8 mouse cellular contexts compared by ENCODE assay signal in the genomic region with DNA sequence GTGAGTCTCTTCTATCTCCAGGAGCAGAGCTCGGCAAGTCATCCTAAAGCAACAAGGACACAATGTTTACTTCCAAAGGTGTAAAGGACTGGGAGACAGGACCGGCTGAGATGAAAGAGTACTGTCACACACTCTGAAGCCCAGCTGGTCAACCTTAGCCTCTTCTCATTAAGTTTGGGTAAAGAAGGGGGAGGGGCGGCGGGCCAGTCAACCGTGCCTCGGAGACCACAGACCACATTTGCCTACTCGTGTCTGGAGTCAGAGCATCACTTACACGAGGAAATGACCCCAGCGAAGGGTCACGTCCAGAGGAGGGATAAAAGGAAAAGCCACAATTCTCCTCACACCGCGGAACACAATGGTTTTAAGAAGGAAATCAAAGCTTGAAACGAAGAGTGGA. TPM values are rescaled to one million over a fixed set of nuclear protein-coding genes. Genes with fewer than 3 reads are reported as not detected.
DNase-seq lines count a peak whose midpoint lies in the region; ATAC-seq and TF ChIP-seq lines count a peak whose summit lies in the region.

No protein-coding gene starts in this region.

- no peak overlapping the region for H3K27ac ChIP-seq in forebrain, postnatal 0 days (ENCODE audit: low read depth, low read length)
- H3K27ac ChIP-seq in lung, postnatal 0 days (ENCODE audit: low read length): peak overlapping the region; percentile 83

- TF ChIP-seq EP300 in lung, postnatal 0 days (IDR thresholded peaks at IDR 0.05): no peak

- H3K4me2 ChIP-seq in forebrain, postnatal 0 days (ENCODE audit: low read depth): peak overlapping the region; percentile 72
- peak overlapping the region; percentile 94 for H3K4me2 ChIP-seq in lung, postnatal 0 days (replicated peaks; ENCODE audit: low read depth, low read length)

- WGBS in forebrain, postnatal 0 days: under 1% methylated on average over 13 of the region's 13 CpGs
- WGBS in lung, postnatal 0 days: 2% methylated on average over 13 of the region's 13 CpGs

- 0 out of 2 replicates have a peak, but pooled peaks cover 7% of the 10 kb centered on the region for H3K4me1 ChIP-seq in forebrain, postnatal 0 days (ENCODE audit: insufficient read depth)
- H3K4me1 ChIP-seq in lung, postnatal 0 days (ENCODE audit: insufficient read depth, low read depth, low read length): peaks cover 14% of the 10 kb centered on the region; the same call in 1 of the 2 replicates

- no peaks in the 10 kb centered on the region for H3K27me3 ChIP-seq in forebrain, postnatal 0 days (ENCODE audit: insufficient read depth, low read length)
- no peaks in the 10 kb centered on the region for H3K27me3 ChIP-seq in lung, postnatal 0 days (replicated peaks; ENCODE audit: insufficient read depth, low read length)

- ATAC-seq in forebrain, postnatal 0 days: no peak
- no peak for ATAC-seq in lung, postnatal 0 days
- ATAC-seq in megakaryocyte-erythroid progenitor cell, adult 5-6 weeks (replicated peaks; ENCODE audit: low FRiP score, low TSS enrichment, poor library complexity, severe bottlenecking): no peak

- H3K4me3 ChIP-seq in forebrain, postnatal 0 days (ENCODE audit: low read depth, low read length): peak overlapping the region; percentile 85
- H3K4me3 ChIP-seq in lung, postnatal 0 days (ENCODE audit: low read depth, low read length): peak overlapping the region; percentile 67

- no peaks in the 10 kb centered on the region for H3K36me3 ChIP-seq in forebrain, postnatal 0 days (ENCODE audit: insufficient read depth)
- H3K36me3 ChIP-seq in lung, postnatal 0 days (ENCODE audit: insufficient read depth, low read length): no peaks in the 10 kb centered on the region

- TF ChIP-seq CTCF in forebrain, postnatal 0 days (IDR thresholded peaks at IDR 0.05; ENCODE audit: low read depth): no peak
- no peak for TF ChIP-seq CTCF in lung, postnatal 0 days (IDR thresholded peaks at IDR 0.05)

- intact Hi-C loops in left cerebral cortex, postnatal 10 days (cut with DNase I): no loop called here

- no peaks in the 10 kb centered on the region for H3K9me3 ChIP-seq in forebrain, postnatal 0 days (ENCODE audit: low read length)
- no peaks in the 10 kb centered on the region for H3K9me3 ChIP-seq in lung, postnatal 0 days (ENCODE audit: low read length)

- peak overlapping the region; percentile 71 for H3K9ac ChIP-seq in forebrain, postnatal 0 days
- peak overlapping the region; percentile 43 for H3K9ac ChIP-seq in lung, postnatal 0 days (replicated peaks; ENCODE audit: low read depth)

- peak; percentile 24 for DNase-seq in gastrocnemius, adult 18-20 months (ENCODE audit: low spot score)
- no peak for DNase-seq in gastrocnemius, postnatal 25 days
- DNase-seq in CD4-positive helper T cell, adult 2 months (ENCODE audit: low read depth, low spot score): peak; percentile 9
- DNase-seq in forebrain, postnatal 0 days: no peak
- DNase-seq in lung, postnatal 0 days (ENCODE audit: low spot score): peak; percentile 33
- DNase-seq in left cerebral cortex, postnatal 10 days (ENCODE audit: extremely low spot score in 1 of 2, low spot score in 2 of 2): no peak
- DNase-seq in urinary bladder, postnatal 4 days (ENCODE audit: low spot score in 2 of 2): no peak

RNA-seq across cellular contexts. Expression of gene Sh3pxd2a, which starts 1.0 kb away (rescaled TPM):
- 10 to 100 TPM; 32.8 to 42.6 TPM for total RNA-seq in gastrocnemius, adult 18-20 months (2021)
- total RNA-seq in gastrocnemius, postnatal 25 days (2021): 10 to 100 TPM; 37.8 to 46.3 TPM
- 16.1 and 20.8 TPM in 2 replicates for total RNA-seq in forebrain, postnatal 0 days (2014; rRNA removed)
- 0.98 and 1.2 TPM in 2 replicates for polyA plus RNA-seq in forebrain, postnatal 0 days (2015; fragmentation: Nextera tagmentation; extraction: Ambion mirVana)
- 5.6 and 6.4 TPM in 2 replicates for polyA plus RNA-seq in lung, postnatal 0 days (2015; fragmentation: Nextera tagmentation; extraction: Ambion mirVana)
- 10 to 100 TPM; 22.8 to 23.4 TPM for total RNA-seq in left cerebral cortex, postnatal 10 days (2021)
- total RNA-seq in megakaryocyte-erythroid progenitor cell, adult 5-6 weeks (2014; fragmentation: Nextera tagmentation): 0.55 and 0.96 TPM in 2 replicates
- 0.34 and 1.0 TPM in 2 replicates for total RNA-seq in megakaryocyte-erythroid progenitor cell, adult 5-6 weeks (2017)

Comparison
In these comparisons a context has a peak if more than half of its experiments do, and no peak if none do; other contexts are left out.
1. DNase-seq: peak in gastrocnemius, adult 18-20 months (single experiment), CD4-positive helper T cell, adult 2 months (single experiment) and lung, postnatal 0 days (single experiment); none in gastrocnemius, postnatal 25 days (single experiment), forebrain, postnatal 0 days (single experiment), left cerebral cortex, postnatal 10 days (0 of 2) and urinary bladder, postnatal 4 days (0 of 2).